Mouse (Mus musculus): Measurements from ENCODE around the gene Sez6l2. TPM values are rescaled to one million over a fixed set of nuclear protein-coding genes. Genes with fewer than 3 reads are reported as not detected.

Sez6l2 gene
- polyA plus RNA-seq, 2 experiments from 2014 or later: 1.5 to 1.8 TPM

DNA sequence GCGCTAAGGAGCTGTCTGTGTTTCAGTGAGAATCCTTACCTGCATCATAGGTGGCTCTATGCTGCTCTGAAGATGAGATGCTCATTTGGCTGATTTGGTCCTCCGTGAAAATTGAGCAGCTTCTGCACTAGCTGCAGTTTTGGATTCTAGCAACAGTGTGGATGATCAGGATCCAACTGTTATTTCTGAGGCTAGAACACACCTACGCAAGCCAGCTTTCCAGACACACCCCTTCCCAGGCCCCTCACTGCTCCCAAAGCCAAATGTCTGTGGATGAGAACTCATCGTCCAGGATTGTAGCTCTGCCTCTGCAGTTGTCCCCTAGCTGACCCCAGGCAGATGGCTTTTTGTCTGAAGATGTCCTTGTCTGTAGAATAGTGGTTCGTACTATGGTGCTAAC, 10.7 kb downstream of the Sez6l2 start:
- ATAC-seq: no peak

DNA sequence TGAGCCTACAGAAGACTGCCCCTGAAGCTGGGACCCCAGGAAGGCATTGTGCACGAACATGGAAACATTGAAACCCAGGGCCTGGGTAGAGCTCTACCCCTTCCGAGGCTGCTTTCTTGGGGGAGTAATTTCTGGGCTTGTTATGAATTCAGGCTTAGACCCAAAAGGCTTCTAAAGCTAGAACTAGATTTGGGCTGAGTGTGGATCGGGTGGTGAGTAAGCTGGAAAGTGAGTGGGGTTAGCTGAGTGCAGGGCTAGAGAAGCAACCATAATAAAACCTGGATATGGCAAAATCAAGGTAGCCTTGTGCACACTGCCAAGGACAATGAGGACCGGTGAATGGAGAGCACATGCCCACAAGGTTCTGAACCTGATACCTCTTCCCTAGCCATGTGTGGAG, 11.6 kb downstream of the Sez6l2 start:
- no peak for ATAC-seq

DNA sequence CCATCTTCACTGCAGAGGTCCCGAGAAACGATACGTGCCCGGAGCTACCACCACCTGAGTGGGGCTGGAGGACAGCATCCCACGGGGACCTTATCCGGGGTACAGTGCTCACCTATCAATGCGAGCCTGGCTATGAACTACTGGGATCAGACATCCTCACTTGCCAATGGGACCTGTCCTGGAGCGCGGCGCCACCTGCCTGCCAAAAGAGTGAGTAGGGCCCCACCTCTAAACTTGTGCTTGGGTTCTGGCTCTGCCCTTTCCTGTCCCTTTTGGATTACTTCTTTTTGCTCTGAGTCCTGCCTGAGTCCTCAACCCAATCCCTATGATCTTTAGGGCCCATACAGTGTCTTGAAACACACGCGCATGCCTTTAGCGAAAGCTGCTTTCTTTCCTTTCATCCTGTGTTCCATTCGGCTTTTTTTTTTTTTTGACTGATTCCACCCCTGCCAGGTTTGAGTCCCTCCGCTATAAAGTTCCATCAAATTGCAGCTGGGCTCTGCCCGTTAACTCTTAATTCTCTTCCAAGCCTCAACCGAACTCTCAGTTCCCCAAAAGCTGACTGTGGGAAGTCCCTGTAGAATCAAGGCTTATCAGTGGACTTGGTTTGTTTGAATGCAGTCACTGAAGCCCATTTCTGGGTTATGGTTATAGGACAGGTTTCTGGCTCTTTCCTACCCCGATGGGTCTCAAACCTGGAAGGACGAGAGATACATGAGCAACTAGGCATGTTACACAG, 13.4 kb downstream of the Sez6l2 start:
- ATAC-seq: no peak

DNA sequence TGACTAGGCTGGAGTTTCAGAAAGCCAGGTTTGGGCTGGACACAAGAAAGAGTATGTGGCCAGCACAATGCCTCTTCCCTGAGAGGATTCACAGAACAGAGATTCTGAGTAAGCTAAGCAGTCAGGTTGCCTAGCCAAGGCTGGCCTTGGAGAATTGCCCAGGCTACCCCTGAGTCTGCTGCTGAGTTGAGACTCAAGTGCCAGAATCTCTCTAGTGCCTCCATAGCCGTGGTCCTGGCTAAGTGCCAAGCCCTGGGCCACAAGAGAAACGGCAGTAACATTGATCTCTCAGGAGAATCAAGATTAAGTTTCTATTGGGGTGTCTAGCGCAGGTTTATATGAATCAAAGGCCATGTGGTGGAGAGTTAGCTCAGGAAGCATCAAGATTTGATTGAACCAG, 15.2 kb downstream of the Sez6l2 start:
- no peak for ATAC-seq

DNA sequence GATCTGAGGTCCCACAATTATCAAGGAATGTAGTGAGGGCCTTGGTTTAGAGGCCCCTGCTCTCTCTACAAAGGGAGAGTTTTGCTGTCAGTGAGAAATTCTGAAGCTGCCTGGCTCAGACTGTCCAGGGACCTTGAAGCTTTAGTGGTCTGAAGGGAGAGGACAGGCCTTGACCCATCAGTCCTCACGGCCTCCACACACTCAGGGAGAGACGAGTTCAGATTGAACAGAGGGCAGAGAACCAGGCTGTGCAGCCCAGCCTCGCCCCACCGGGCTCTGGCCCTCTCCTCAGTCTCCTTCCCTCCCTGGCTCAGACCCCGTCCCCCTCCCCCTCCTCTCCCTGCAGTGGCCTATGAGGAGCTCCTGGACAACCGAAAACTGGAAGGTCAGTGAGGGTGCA, 17.0 kb downstream of the Sez6l2 start:
- no peak for ATAC-seq

DNA sequence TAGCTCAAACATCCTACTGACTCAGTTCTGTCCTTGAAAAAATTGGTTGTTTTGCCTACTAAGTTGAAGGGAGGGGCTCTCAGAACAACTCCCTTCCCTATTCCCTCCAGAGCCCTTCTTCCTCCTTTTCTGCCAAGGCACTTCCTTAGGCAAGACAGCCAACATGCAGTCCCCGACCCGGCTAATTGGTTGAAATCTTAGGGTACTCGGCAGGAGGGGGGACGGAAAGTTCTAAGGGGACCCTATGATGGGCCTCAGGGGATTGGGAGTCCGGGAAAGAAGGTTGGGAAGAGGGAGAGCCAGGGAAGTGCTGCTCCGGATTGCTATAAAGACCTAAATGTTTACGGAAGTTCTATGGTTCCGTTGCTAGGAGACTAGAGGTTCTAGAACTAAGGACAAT, 25.1 kb downstream of the Sez6l2 start:
- no peak for ATAC-seq

DNA sequence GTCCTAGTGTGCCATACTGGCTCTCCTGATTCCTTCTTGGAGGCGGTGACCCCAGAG, 25.4 kb downstream of the Sez6l2 start, which contains the start of gene Cdipt:
Cdipt (plus strand) TSS at position 22 of the 57 bp plus-strand sequence.
- ATAC-seq: no peak

DNA sequence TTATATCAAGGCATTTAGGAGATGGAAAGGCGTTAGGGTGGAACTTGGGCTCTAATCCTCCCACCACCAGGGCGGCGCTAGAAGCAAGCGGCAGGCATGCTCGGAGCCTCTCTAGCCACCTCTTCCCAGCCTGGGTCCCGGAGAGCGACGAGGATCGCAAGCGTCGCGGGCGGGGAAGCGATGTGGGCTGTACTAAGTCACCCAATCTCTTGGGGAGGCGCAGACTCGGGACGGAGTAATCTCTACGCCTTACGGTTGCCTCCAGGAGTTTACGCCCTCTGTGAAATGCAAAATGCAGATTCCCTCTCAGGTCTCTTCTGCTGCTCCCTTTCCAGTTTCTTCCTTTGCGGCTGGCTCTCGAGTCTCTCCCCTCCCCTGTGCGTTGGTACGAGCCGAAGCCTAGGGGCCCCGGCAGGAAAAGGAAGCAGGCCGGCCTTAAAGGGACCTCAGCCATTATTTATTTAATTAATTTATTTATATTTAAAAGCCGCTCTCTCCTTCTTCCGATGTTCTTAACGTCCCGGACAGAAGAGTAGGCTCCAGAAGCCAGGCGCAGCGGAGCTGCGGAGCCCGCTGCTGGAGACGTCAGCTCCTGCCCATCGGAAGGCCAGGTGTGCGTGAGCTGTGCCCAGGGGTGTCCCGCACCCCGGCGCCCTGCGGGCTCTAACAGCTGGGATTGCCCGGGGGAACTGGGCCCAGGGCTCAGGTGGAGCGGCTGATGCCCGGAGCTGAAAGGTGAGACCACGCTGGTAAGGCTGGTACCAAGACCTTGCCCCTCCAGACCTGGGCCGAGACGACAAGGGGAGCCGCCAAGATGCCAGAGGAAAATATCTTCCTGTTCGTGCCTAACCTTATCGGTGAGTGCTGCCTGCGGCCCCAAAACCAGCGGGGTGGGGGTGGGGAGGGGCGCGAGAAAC, 25.8 kb downstream of the Sez6l2 start, which contains the start of gene Cdiptos:
Cdiptos (minus strand) TSS at position 149 of the 917 bp plus-strand sequence.
- peak; percentile 96 for ATAC-seq

DNA sequence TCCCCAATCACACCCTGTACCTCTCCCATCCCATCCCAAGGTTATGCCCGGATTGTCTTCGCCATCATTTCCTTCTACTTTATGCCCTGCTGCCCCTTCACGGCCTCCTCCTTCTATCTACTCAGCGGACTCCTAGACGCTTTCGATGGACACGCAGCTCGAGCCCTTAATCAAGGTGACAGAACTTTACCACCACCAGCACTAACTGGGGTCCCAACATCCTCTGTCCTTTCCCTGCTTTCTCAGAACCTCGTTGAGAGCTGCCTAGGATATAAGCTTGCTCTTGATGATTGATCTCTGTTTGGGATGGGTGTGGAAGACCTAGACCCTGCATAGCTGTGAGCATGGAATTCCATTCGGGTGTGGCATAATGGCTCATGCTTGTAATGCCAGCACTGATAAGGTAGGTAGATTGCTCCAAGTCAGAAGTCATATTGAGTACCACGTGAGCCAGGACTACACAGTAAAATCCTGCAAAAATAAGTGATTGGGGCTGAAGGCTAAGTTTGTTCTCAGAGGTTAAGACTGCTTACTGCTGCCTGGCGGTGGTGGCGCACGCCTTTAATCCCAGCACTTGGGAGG, 26.6 kb downstream of the Sez6l2 start:
- ATAC-seq: no peak

DNA sequence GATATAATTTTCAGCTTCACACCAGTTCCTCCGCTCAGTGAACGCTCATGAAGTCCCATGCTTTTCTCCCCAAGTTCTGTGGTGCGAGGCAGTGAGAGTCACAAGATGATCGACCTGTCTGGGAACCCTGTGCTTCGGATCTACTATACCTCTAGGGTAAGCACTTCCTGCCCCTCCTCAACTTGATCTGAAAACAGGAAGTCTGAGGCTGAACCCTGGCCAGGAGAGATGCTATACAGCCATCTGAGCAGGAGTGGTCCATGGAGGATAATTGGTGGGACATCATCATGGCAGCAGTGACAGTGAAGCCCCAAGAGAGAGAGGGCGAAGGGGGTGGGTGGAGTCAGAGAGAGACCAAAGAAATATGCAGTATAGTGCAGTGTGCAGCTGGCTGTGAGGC, 28.5 kb downstream of the Sez6l2 start:
- ATAC-seq: peak; percentile 27

DNA sequence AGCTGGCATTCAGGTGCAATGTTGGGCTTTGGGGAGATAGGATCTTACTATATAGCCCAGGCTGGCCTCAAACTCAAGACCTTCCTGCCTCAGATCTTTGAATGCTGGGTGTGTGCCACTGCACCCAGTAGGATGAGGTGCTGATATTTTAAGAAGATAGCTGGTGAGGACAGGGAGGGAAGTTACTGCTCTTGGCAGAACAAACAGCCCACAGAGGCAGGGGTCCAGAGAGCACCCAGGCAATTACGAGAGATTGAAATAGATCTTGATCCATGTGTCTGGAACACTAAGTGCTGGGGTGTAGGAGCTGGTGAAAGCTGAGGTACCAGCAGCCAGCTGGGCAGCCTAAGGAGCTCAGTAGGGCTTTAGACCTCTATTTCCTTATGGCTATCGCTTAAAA, 31.2 kb downstream of the Sez6l2 start:
- ATAC-seq: no peak

DNA sequence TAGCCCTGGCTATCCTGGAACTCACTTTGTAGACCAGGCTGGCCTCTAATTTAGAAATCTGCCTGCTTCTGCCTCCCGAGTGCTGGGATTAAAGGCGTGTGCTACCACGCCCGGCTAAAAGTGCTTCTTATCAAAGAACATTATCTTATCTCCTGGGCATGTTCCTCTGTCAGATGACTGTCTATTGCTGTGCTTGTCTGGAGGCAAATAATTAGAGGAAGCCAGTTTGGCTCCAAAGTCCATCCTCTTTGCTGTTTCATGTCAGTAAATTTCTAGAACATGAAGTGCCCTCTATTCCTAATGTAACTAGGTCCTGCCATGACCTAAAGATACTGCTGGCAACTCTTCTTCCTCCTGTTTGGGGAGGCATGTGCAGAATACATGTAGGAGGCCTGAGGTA, 31.7 kb downstream of the Sez6l2 start:
- ATAC-seq: no peak

DNA sequence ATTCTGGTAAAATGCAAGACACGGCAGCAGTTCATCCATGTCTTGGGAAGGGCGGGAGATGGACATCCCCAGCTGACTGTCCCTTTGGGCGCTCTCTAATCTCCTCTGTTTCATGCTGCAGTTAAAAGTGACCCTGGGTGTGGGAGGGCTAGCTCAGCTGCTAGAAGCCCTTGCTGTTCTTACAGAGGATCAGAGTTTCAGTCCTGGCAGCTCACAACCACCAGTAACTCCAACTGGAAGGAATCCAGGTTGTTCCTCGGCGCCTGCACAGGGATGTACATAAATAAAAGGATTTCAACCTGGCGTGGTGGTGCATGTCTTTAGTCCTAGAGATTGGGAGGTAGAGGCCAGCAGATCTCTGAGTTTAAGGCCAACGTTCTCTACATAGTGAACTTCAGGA, 32.8 kb downstream of the Sez6l2 start:
- no peak for ATAC-seq

DNA sequence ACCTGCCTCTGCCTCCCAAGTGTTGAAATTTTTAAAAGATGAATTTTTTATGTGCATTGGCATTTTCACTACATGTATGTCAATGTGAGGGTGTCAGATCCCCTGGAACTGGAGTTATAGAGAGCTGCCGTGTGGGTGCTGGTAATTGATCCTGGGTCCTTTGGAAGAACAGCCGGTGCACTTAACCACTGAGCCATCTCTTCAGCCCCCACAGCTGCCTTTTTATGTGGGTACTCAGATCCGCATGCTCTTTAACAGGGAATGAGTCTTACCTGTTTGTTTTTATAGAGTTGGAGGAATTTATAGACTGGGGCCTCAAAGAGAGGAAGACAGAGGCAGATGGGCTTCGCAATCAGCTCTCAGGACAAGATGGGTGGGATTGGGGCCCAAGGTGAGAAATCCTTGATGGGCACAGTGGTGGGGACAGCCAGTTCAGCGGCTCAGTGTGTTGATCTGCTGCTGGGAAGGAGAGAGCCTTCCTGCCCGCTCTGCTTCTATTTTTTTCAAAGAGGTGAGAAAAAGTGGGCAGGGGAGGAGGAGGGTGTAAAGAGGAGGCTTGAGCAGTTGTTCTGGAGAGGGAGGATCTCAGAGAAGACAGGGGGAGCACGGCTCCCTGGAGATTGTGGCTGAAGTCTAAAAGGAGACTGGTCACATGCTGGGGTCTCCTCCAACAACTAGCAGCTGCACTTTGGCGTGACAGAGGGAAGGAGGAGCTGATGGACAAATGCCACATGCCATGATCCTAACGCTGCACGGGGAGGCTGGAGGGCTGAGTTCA, 34.5 kb downstream of the Sez6l2 start:
- no peak for ATAC-seq

DNA sequence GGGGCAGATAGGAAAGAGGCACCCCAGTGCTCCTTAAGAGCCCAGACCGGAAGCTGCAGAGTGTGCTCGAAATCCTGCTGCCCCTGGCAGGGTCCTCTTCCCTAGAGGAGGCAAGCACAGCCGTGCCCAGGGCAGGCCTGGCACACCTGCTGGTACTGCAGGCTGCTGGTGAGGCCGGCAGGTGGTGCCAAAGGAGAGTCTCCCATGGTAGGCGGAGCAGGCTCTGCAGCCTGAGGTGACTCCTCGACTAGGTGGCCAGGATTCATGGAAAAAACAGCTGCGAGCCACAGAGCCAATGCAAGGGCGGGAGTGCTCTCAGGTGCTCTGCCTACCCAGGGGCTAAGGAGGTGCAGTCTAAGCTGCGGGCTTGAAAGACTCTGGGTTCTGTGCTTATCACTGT, 36.0 kb downstream of the Sez6l2 start:
- ATAC-seq: no peak

DNA sequence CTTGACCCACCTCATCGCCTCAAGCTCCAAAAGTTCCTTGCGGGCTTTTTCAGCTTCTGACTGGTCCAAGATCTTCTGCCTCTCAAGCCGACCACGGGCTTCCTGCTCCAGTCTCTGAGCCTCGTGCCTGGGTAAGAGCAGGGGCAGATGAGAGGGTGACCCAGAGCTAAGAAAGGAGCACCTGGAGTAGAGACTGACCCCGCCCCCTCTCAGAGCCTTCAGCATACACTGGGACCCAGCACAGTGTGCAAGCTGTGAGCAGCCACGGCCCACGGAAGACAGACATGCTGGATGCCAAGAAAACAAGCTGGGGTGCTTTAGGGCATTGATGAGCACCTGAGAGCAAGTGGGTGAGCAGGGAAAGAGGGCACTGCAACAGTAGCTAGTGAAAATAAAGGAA, 38.5 kb downstream of the Sez6l2 start:
- ATAC-seq: no peak

DNA sequence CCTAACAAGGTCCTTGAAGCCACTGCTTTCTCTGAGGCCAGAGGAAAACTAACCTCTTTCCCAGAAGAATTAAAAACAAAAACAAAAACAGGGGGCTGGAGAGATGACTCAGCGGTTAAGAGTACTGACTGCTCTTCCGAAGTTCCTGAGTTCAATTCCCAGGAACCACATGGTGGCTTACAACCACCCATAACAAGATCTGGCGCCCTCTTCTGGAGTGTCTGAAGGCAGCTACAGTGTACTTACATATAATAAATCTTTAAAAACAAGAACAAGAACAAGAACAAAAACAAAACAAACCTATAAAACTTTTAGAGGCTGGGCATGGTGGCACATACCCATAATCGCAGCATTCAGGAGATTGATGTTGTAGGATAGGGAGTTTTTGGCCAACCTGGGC, 46.1 kb downstream of the Sez6l2 start:
- no peak for ATAC-seq

DNA sequence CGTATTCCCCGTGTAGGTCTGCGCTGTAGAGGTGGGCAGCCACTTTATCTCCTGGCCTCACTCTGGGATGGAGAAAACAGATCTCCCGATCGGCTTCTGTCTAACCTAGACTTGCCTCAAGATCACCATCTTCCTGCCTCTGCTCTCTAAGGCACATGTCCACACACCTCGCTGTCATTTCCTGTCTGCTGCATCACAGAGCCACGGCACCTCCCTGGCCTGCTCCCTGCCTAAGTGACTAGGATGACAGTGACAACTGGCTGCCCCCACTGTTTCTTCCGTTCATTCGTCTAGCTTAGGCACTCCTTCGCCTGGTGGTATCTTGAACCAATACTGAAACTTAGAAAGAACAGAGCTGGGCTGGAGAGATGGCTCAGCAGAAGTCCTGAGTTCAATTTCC, 49.2 kb downstream of the Sez6l2 start:
- ATAC-seq: peak; percentile 96

DNA sequence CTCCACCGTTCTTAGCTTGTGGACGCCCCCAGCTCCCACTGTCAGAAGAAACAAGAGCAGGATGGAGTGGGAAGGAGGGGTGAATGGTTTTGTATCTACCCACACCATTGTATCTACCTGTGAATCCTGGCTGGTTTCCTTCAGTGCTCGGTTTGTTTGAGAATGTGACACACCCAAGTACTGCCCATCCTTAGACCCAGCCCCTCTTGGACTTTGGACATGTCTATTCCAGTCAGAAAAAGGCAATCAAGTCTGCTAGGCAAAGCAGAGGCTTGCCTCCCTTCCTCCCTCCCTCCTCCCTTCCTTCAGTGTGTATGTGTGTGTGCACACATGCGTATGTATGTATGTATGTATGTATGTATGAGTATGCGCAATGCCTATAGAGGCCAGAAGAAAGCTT, 53.3 kb downstream of the Sez6l2 start:
- ATAC-seq: no peak

DNA sequence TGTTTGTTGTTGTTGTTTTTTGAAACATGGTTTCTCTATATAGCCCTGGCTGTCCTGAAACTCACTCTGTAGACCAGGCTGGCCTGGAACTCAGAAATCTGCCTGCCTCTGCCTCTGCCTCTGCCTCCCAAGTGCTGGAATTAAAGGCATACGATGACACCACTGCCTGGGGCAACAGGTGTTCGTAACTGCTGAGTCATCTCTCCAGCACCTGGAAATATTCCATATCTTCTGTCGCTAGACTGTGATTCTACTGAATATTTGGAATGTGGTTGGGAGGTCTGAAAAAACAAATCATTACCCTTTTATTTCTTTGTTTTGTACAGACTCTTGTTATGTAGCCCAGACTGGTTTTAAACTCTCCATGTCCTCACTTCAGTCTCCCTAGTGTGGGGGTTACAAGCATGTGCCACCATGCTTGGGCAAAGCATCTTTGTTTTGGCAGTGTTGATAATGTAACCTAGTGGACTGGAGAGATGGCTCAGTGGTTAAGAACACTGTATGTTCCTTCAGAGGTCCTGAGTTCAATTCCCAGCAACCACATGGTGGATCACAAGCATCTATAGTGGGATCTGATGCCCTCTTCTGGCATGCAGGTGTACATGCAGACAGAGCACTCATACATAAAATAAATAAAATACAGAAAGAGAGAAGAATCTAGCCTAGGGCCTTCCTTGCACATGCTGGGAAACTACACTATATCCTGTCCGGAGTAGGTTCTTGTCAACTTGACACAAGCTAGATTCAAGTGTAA, 53.9 kb downstream of the Sez6l2 start:
- ATAC-seq: no peak

DNA sequence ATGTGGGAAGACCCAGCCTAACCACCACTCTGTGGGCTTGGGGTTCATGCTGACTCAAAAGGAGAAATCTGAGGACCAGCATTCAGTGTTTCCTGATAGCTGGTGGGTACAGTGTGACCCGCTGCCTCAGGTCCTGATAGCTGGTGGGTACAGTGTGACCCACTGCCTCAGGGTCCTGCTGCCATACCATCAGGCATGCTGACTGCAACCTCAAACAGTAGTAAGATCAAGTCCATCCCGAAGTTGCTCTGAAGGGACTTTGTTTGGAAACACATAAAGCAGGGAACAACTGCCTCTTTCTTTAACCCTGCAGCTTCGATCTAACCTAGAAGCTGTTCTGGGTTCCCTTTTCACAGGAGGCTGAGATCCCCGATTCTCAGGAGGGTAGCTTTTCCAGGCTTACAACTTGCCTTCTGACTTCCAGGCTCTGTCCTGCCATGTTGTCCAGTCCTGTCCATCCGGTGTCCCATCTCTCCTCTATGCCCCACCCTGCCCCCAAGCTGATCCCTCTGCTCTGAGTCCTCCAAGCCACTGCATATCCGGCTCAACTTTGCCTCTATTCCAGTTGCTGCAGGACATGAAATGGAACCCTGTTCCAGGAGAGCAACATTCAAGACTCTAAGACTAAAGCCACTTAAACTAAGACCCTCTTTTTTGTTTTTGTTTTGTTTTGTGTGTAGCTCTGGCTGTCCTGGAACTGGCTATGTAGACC, 57.1 kb downstream of the Sez6l2 start:
- ATAC-seq: no peak

Measured in CD4-positive, CD25-positive, alpha-beta regulatory T cell, adult 4 months (primary cell).